Mouse (Mus musculus) kidney, adult 9 months (tissue): ENCODE measurements around the gene Olfr1211.

ENCODE experiments used
- DNase-seq: peaks from one replicate; pipeline ENCODE4 v3.0.0; 2022

Gene Olfr1211

GRCm38 (mm10) chr2:88938011-88938410 lies at the start of gene Olfr1211:
Gene Olfr1211, minus strand, starts transcription at chr2:88938111.
- DNase-seq = no peak

- no peak for DNase-seq
These were observed 42.3 kb upstream of the Olfr1211 start, which contains the start of gene Gm13762 for GRCm38 (mm10) chr2:88980181-88980580. Gene Gm13762, minus strand, starts transcription at chr2:88980281.

GRCm38 (mm10) chr2:88953669-88954068 lies 15.8 kb upstream of the Olfr1211 start, which contains the start of gene Olfr1212:
Gene Olfr1212, plus strand, starts transcription at chr2:88953969.
- no peak for DNase-seq

GRCm38 (mm10) chr2:88915057-88915456 lies 22.9 kb downstream of the Olfr1211 start, which contains the start of gene Olfr1209:
Gene Olfr1209, minus strand, starts transcription at chr2:88915157.
- DNase-seq = no peak

- DNase-seq = no peak
These were observed 35.7 kb downstream of the Olfr1211 start, which contains the start of gene Olfr1208 for GRCm38 (mm10) chr2:88902211-88902610. Gene Olfr1208, minus strand, starts transcription at chr2:88902311.
